Mouse (Mus musculus) testis, postnatal 14 days (tissue): ENCODE data around the gene Upk1b.

ENCODE experiments used
- DNase-seq: peaks from one replicate; pipeline ENCODE4 v3.0.0; 2021; ENCODE audit warnings: low spot score

Gene Upk1b

DNA sequence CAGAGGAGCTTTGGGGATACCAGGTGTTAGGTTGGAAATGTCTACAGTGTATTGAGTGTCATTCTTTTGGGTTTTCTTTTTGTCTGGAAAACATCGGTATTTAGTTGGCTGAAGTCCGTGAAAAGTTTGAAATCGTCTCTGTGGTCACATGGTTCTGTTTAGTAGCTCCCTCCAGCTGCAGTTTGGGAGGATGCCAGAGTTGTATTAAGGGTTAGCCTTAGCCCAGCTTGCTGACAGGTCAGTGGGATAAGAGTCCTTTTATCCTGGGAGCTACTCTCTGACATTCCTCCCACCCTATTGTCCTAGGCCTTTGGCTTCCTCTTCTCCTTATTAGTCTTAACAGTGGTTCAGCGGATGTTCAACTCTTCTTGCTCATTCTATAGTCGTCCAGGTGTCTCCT, 38.2 kb downstream of the Upk1b start:
- DNase-seq: no peak

GRCm38 (mm10) chr16:38760834-38761375, 39.2 kb downstream of the Upk1b start:
- no peak for DNase-seq

DNA sequence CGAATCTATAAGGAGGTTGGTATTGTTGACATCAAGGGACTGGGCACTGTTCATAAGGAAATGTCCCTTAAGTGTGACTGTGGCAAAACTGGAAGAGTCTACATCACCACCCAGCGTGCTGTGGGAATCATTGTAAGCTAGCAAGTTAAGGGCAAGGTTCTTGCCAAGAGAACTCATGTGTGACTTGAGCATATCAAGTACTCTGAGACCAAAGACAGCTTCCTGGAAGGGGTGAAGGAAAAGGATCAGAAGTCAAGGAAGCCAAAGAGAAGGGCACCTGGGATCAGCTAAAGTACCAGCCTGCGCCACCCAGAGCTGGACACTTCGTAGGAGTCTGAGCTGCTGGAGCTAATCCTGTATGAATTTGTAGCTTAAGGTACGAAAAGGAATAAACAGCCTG, 39.9 kb downstream of the Upk1b start:
- no peak for DNase-seq

DNA sequence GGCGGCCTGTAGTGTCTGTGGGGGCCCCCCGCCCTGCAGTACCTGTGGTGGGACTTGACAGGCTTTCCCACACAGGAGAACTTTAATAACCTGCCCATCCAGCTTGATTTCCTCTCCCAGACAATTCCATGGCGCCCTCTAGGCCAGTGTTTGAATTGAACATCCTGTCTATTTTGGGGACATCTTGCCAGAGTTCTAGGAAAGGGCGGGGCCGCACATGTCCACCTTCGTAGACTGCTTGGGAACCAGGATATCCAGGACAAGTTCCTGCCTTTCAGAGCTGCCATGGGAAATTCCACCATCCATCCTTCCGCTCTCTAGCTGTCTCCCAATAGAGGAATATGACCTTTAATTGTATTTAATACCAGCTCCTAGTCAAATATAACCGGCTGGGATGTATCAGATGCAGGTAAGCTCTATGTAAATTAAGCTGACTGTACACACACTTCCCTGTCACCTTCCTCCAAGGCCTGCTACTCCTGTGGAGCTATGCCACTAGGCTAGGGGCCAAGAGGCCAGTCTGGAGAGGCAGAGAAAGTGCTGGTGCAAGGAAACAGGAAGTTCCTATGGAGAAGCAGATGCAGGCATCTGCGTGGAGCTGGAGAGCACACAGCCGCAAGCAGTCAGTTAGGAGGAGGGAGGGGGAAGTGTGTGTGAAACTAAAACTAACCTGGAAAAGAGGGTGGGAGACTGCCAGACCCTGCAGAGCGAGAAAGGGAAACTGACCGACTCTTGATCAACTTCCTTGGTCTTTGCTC, 41.8 kb downstream of the Upk1b start:
- DNase-seq: no peak

DNA sequence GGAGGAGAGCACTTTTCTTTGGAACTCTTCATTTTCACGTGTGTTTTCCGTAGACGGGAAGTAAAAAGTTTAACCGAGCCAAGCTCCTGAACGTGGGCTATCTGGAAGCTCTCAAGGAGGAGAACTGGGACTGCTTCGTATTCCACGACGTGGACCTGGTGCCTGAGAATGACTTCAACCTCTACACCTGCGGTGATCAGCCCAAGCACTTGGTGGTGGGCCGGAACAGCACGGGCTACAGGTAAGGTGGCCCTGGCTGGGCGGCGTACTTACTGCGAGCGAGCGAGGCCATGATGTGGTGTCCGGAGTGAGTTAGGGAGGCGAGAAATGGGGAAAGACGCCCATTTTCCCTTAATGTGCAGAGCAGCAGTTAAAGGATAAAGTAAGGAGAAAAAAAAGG, 42.5 kb downstream of the Upk1b start:
- no peak for DNase-seq

GRCm38 (mm10) chr16:38756572-38756971, 43.6 kb downstream of the Upk1b start:
- no peak for DNase-seq

DNA sequence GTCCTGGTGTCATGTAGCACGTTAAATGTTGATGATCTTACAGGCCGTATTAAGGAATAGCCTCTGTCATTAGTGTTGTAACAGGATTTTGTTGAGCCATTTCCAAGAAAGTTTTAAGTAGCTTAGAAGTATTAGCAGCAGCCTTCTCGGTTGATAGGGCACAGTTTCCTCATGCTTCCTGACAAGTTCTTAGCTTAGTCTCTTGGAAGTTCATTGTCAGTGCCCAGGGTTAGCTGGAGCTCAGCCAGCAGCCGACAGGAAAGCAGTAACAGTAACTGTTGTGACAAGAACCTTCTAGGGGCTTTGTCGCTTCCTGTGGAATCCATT, 44.0 kb downstream of the Upk1b start:
- no peak for DNase-seq

DNA sequence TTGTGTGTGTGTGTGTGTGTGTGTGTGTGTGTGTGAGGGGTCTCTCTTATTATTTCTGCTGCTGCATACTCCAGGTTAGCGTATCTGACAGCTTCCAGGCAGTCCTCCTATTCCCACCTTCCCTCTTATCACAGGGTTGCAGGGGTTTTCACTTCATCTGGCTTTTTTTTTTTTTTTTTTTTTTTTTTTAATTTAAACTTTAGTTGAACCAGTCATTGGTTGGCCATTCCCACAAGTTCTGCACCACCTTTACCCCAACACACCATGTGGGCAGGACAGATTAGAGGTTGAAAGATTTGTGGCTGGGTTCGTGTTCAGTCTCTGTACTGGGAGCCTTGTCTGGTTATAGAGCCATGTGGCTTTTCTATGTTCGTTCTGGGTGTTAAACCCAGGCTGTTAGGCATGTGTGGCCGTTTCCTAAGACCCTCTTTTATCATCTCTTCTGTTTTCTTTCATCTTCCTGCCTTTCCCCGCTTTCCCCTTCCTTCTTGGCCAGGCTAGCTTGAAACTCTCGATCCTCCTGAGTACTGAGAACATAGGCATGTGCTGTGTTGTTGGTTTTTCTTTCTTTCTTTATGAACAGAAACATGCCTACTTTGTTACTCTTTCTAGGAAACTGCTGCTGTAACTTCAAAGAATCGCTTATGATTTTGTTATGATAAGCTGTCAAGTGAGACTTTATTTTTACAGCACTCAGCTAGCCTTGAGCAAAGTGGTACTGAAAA, 44.5 kb downstream of the Upk1b start:
- DNase-seq: no peak

- DNase-seq: no peak
Observed at GRCm38 (mm10) chr16:38753631-38754030, 46.5 kb downstream of the Upk1b start.

- DNase-seq: no peak
Observed at GRCm38 (mm10) chr16:38750803-38751202, 49.3 kb downstream of the Upk1b start.

GRCm38 (mm10) chr16:38743941-38744673, 56.0 kb downstream of the Upk1b start:
- DNase-seq: no peak

GRCm38 (mm10) chr16:38742659-38743131, 57.4 kb downstream of the Upk1b start:
- DNase-seq: peak; percentile 23

- DNase-seq: peak; percentile 74
Observed at GRCm38 (mm10) chr16:38742113-38742658, 57.9 kb downstream of the Upk1b start, which contains the start of gene B4galt4. Gene B4galt4 (plus strand): TSS chr16:38742264.

DNA sequence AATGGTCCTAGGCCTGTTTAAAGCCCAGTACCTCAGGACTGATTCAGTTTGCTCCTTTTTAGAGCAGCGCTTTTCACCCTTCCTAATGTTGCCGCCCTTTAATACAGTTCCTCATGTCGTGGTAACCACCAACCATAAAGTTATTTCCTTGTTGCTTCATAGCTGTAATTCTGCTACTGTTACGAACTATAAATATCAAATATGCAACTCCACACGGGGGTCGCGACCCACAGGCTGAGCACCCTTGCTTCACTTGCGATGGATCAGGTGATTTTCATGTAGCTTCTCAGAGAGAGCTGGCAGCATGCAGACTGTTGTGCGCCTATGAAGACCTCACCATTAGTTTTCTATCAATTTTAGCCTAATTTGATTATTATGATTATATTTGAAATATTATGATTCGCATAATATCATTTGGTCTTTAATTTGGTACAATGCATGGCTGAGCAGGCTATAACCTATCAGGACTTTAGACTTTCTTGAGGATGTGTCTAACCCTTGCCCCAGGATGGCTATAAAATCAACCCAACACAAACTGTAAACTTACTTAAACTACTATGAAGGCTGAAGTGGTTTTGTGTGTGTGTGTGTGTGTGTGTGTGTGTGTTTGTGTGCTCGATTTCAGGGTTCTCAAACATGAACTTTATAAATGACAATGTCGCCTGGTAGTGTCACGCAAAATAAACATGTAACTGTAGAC, 58.8 kb downstream of the Upk1b start:
- DNase-seq: no peak

DNA sequence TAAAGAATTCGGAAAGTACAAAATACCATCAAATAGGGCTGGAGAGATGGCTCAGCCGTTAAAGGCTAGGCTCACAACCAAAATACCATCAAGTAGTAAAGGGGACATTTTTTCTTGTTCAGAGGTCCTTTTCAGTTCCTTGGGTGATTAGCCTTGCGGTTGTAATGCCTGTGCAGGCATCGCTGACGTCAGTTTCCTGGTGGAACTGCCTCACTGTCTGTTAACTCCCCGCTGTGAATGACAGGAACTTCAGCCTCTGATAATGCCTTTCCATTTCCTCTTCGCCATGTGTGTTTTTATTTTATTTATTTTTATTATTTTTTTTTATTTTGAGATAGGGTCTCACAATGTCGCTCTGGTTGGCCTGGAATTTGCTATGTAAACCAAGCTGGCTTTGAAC, 69.2 kb downstream of the Upk1b start:
- no peak for DNase-seq

GRCm38 (mm10) chr16:38729610-38730288, 70.4 kb downstream of the Upk1b start:
- DNase-seq: no peak

DNA sequence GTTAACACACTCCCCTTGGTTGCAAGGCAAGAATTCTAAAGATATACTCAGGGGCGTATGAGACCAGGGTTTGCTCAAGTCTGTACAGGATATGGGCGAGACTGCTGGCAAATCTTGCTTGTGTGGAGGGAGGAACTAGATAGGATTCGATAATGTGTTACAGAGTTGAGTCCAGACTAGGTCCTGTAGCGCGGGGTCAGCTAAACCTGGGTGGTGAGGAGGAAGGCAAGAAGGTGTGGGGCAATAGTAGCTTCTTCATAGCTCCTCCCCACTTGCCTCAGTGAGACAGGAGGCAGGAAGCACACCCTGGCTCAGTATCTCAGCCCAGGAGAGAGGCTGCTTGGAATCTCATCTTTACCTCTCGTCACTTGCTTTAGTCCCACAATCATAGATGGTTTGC, 71.0 kb downstream of the Upk1b start:
- no peak for DNase-seq

DNA sequence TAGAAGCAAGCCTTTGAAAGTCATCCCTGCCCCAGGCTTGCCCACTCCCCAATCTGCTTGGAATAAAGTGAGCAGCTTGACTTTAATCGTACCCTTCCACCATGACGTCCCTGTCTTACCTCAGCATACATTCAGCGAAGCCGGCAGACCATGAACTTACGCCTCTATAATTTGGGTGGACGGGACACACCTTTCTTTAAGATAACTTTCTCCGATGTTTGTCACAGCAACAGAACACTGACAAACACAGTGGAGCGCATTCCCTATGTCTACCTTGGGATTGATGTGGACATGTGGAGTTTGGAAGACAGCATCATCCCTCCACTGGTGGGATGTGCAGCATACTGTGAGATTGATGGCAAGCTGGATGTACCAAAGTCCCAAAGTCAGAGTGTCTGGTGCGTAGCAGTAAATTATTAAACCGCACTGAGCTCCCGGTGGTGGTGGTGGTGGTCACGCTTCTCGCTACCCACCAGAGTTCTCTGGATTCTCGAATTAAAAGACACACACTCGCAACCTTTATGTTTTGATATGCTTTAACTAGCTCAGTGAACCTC, 71.5 kb downstream of the Upk1b start:
- no peak for DNase-seq

GRCm38 (mm10) chr16:38724974-38725373, 75.2 kb downstream of the Upk1b start:
- no peak for DNase-seq

DNA sequence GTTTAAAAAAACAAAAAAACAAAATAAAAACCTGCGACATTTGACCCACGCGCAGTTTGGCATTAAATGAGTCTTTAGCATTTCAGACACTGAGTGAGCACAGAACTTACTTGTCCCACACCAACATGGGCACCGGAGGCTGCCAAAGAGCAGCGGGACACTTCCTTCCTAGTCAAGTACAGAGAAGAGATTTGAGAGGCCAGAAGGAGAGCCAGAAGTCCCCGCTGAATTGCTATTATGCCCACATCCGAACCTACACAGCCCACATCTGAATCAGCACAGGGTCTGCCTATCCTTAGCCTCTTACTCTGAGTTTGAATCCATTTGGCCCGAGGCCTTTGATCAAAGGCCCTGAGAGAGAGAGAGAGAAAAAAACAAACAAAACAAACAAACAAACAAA, 75.9 kb downstream of the Upk1b start:
- no peak for DNase-seq
